Mouse (Mus musculus): Measurements from ENCODE around the gene Zfp949.

Zfp949 gene

GRCm38 (mm10) chr9:88547851-88548613 lies at the start of gene Zfp949:
Gene Zfp949, plus strand, starts transcription at chr9:88548020.
- DNase-seq (ENCODE audit: low spot score in 2 of 2), result peak; percentile 33 to 55

GRCm38 (mm10) chr9:88500112-88500511 lies 47.7 kb upstream of the Zfp949 start:
- DNase-seq (ENCODE audit: low spot score in 2 of 2), result no peak

GRCm38 (mm10) chr9:88501846-88502245 lies 46.0 kb upstream of the Zfp949 start:
- no peak for DNase-seq (ENCODE audit: low spot score in 2 of 2)

- DNase-seq (ENCODE audit: low spot score in 2 of 2), result no peak
These were observed 32.3 kb upstream of the Zfp949 start for GRCm38 (mm10) chr9:88515546-88515945.

- no peak for DNase-seq (ENCODE audit: low spot score in 2 of 2)
These were observed 31.3 kb upstream of the Zfp949 start for GRCm38 (mm10) chr9:88516361-88516995.

- DNase-seq (ENCODE audit: low spot score in 2 of 2), result no peak
These were observed 28.3 kb upstream of the Zfp949 start for GRCm38 (mm10) chr9:88519390-88520121.

GRCm38 (mm10) chr9:88520122-88520848 lies 27.5 kb upstream of the Zfp949 start:
- no peak for DNase-seq (ENCODE audit: low spot score in 2 of 2)

- DNase-seq (ENCODE audit: low spot score in 2 of 2), result no peak
These were observed 26.9 kb upstream of the Zfp949 start for GRCm38 (mm10) chr9:88520849-88521483.

GRCm38 (mm10) chr9:88521961-88522568 lies 25.8 kb upstream of the Zfp949 start:
- no peak for DNase-seq (ENCODE audit: low spot score in 2 of 2)

- peak; percentile 92 to 96 for DNase-seq (ENCODE audit: low spot score in 2 of 2)
These were observed 25.1 kb upstream of the Zfp949 start for GRCm38 (mm10) chr9:88522569-88523334.

GRCm38 (mm10) chr9:88523335-88523668 lies 24.5 kb upstream of the Zfp949 start:
- DNase-seq (ENCODE audit: low spot score in 2 of 2), result no peak

GRCm38 (mm10) chr9:88524367-88524766 lies 23.5 kb upstream of the Zfp949 start:
- DNase-seq (ENCODE audit: low spot score in 2 of 2), result no peak

- DNase-seq (ENCODE audit: low spot score in 2 of 2), result no peak
These were observed 23.0 kb upstream of the Zfp949 start for GRCm38 (mm10) chr9:88524796-88525195.

- no peak for DNase-seq (ENCODE audit: low spot score in 2 of 2)
These were observed 22.5 kb upstream of the Zfp949 start for GRCm38 (mm10) chr9:88525341-88525740.

- DNase-seq (ENCODE audit: low spot score in 2 of 2), result no peak
These were observed 19.9 kb upstream of the Zfp949 start for GRCm38 (mm10) chr9:88527956-88528355.

- no peak for DNase-seq (ENCODE audit: low spot score in 2 of 2)
These were observed 19.1 kb upstream of the Zfp949 start for GRCm38 (mm10) chr9:88528736-88529135.

GRCm38 (mm10) chr9:88529571-88529970 lies 18.2 kb upstream of the Zfp949 start:
- no peak for DNase-seq (ENCODE audit: low spot score in 2 of 2)

GRCm38 (mm10) chr9:88529979-88530580 lies 17.7 kb upstream of the Zfp949 start:
- DNase-seq (ENCODE audit: low spot score in 2 of 2), result no peak

GRCm38 (mm10) chr9:88534093-88534492 lies 13.7 kb upstream of the Zfp949 start:
- DNase-seq (ENCODE audit: low spot score in 2 of 2), result no peak

Data from cerebellum, postnatal 4 days (tissue).